Mouse (Mus musculus): ENCODE measurements around the gene Grhpr. TPM values are rescaled to one million over a fixed set of nuclear protein-coding genes. Genes with fewer than 3 reads are reported as not detected.

The Grhpr gene
- polyA plus RNA-seq, 1 experiment from 2014 or later, result 29.2 TPM

DNA sequence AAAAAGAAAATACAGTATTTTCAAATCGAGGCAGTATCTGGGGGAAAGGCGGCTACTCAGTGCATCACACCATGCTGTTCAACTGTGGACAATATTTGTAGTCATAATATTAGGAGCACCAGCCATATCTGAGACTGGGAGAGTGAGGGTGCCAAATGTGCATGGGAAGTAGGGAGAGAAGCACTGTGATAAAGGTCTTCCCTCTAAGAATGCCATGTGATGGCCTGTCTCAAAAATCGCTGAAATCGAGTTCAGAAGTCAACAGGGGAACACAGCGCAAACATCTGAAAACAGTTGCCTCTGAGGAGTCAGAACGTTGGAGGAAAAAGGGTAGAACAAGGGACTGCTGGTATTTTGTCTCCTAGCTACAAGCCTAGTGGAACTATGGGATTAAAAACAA lies 18.8 kb downstream of the Grhpr start:
- 90% methylated on average over 6 of the region's 6 CpGs for WGBS
- no peak overlapping the region for H3K4me2 ChIP-seq
- H3K9me3 ChIP-seq, result no peaks in the 10 kb centered on the region
- H3K27me3 ChIP-seq, result no peaks in the 10 kb centered on the region
- no peak overlapping the region for H3K27ac ChIP-seq (replicated peaks)
- peaks cover 13% of the 10 kb centered on the region for H3K4me1 ChIP-seq (replicated peaks)
- H3K4me3 ChIP-seq, result no peak overlapping the region
- no peak for ATAC-seq (ENCODE audit: low FRiP score, low read depth)
- no peaks in the 10 kb centered on the region for H3K36me3 ChIP-seq
- H3K9ac ChIP-seq, result no peak overlapping the region

DNA sequence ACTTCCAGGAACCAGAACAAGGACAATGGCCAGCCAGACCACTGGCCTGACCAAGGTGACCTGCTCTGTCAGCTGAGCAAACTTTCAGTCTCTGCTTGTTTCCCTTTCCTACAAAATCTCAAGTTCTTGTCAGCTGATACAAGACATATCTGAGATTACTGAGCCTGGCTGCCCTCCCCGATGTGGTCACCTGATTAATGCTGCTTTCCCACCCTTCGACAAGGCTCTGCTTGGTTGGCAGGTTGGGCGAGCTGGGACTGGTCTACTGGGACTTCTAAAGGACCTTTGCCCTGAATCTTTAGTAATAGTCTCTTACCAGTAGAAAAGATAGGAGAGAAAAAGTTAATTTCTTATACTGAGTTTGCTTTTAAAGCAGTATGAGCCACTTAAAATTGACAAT lies 24.3 kb downstream of the Grhpr start:
- Histone ChIP-seq H3K27me3 (no peaks in the 10 kb centered on the region), H3K4me1 (replicated peaks) (peaks cover 14% of the 10 kb centered on the region), H3K27ac (replicated peaks) (no peak overlapping the region), H3K9me3 (no peaks in the 10 kb centered on the region), H3K4me2 (no peak overlapping the region), H3K9ac (no peak overlapping the region), H3K4me3 (no peak overlapping the region), H3K36me3 (no peaks in the 10 kb centered on the region)
- WGBS, result 86% methylated on average over 3 of the region's 3 CpGs
- no peak for ATAC-seq (ENCODE audit: low FRiP score, low read depth)

DNA sequence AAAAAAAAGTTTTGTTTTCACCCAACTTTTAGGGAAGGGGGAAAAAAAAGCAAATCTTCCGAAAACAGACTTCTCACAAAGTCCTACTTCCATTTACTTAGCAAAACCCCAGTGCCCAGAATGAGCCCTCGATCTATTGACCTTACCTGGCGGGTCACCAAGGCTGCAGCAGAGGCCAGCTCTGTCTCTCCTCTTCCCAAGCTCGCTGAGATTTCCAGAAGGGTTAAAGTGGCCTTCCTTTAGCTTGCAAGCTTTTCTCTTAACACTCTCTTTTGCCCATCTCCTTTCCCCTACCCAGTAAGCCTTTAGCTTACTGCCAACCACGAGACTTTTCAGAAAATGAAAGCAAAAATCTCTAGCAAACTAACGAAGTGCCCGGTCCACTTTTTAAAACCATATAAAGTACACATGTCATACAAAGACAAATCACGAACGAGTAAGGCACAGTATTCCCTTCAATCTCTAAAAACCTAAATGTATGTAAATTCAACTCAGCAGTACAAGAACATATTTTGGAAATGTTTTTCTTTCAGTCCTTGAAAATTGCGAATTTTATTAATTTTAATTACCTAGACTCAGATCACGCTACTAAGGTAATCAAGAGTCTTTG lies 29.7 kb downstream of the Grhpr start:
- no peaks in the 10 kb centered on the region for H3K9me3 ChIP-seq
- WGBS, result 14% methylated on average over 11 of the region's 11 CpGs
- peak overlapping the region; percentile 83 for H3K9ac ChIP-seq
- peak overlapping the region; percentile 97 for H3K27ac ChIP-seq (replicated peaks)
- peak overlapping the region; percentile 64 for H3K4me3 ChIP-seq
- peaks cover 29% of the 10 kb centered on the region for H3K4me1 ChIP-seq (replicated peaks)
- H3K27me3 ChIP-seq, result no peaks in the 10 kb centered on the region
- no peak for ATAC-seq (ENCODE audit: low FRiP score, low read depth)
- peak overlapping the region; percentile 75 for H3K4me2 ChIP-seq
- H3K36me3 ChIP-seq, result no peaks in the 10 kb centered on the region

DNA sequence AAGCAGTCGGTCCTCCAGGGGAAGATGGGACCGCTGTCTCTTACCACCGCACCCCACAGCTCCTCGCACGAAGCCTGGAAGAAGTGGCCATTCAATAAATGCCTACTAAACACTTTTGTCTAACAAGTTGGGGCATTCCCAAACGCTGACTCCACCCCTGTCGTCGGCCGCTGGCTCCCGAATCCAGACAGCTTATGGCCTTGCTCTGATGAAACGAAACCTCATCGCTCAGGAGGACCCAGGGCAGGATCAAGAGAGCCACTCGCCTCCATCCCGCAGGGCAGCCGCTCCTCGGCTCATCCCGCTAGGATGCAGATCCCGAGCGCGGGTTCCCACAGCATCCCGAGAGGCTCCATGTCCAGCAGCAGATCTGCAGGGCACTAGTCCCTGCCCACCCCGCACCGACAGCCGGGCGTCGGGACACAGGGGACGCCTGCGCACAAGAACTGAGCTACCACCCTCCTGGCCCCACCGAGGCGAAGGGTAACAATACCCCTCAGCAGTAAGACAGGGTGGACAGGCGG lies 30.4 kb downstream of the Grhpr start:
- Histone ChIP-seq H3K27me3 (no peaks in the 10 kb centered on the region), H3K27ac (replicated peaks) (peak overlapping the region; percentile 97), H3K4me1 (replicated peaks) (peaks cover 26% of the 10 kb centered on the region), H3K36me3 (no peaks in the 10 kb centered on the region), H3K9ac (peak overlapping the region; percentile 83), H3K9me3 (no peaks in the 10 kb centered on the region), H3K4me2 (peak overlapping the region; percentile 75), H3K4me3 (peak overlapping the region; percentile 64)
- WGBS, result under 1% methylated on average over 31 of the region's 31 CpGs
- peak; percentile 73 for ATAC-seq (ENCODE audit: low FRiP score, low read depth)

DNA sequence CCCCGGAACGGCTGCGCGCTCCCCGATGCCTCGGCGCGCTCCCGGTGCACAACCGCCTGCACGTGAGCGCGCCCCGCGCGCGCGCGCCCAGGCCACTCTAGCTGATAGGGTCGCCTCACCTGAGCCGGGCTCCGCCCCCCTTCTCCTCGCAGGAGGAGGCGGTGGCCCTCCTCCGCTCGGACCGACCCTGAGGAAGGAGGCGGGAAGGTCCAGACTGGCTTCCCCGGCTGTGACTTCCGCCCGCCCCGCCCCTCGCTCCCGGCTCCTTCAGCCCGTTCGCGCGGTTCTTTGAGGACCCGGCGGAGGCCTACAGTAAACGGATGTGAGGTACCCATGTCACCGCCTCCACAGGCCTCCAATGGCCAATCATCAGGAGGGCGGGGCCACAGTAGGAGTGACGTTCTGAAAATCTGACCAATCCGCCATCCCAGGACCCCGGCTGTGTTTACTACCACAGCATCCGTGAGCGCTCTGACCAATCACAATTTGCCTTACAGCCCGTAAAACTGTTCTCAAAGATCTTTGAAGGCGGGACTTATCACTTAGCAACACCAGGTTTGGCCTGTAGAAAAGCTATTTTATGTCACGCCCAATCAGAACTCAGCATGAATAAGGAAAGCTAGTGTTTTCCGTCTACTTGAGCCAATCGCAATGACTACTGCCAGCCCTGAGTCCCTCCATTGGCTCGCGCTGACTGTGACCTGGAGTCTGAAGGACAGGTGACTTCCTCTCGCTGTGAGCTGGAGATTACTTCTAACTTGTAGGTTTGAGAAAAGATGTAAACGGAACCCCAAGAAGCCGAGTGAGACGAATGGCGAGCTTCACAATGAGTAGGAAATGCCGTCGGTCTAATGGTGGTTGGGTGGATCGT lies 31.1 kb downstream of the Grhpr start, which contains the start of gene Zbtb5:
TSS of gene Zbtb5 (minus strand) at position 308 of the 871 bp plus-strand sequence.
- ATAC-seq (ENCODE audit: low FRiP score, low read depth), result peak; percentile 99
- Histone ChIP-seq H3K9ac (peak within 1 kb of the TSS; percentile 83), H3K4me1 (replicated peaks) (peaks cover 26% of the 10 kb centered on the region), H3K9me3 (no peaks in the 10 kb centered on the region), H3K4me3 (peak within 1 kb of the TSS; percentile 64), H3K27me3 (no peaks in the 10 kb centered on the region), H3K36me3 (no peaks in the 10 kb centered on the region), H3K4me2 (peak within 1 kb of the TSS; percentile 75), H3K27ac (replicated peaks) (peak within 1 kb of the TSS; percentile 97)
- WGBS, result under 1% methylated on average over 62 of the region's 63 CpGs

DNA sequence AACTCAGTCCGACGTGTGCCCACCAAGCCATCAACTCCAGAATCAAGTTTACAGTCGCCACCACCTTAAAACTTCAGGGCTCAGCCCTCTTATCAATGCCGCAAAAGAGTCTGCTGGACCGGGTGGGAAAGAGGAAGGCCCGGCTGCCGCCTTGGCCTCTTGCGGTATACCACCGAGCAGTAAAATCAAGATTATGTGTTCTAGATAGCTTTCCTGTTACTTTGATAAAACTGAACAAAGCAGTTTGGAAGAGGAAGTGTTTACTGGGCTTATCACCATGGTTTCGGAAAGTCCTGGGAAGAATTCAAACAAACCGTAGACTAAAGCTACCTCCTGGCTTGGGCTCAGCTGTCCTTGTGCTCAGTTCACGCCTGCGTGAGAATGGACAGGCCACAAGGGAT lies 31.8 kb downstream of the Grhpr start:
- Histone ChIP-seq H3K9ac (peak overlapping the region; percentile 68), H3K27me3 (no peaks in the 10 kb centered on the region), H3K9me3 (no peaks in the 10 kb centered on the region), H3K36me3 (no peaks in the 10 kb centered on the region), H3K4me1 (replicated peaks) (peaks cover 26% of the 10 kb centered on the region), H3K27ac (replicated peaks) (peak overlapping the region; percentile 85), H3K4me2 (peak overlapping the region; percentile 75), H3K4me3 (peak overlapping the region; percentile 64)
- ATAC-seq (ENCODE audit: low FRiP score, low read depth), result no peak
- 1% methylated on average over 13 of the region's 13 CpGs for WGBS

DNA sequence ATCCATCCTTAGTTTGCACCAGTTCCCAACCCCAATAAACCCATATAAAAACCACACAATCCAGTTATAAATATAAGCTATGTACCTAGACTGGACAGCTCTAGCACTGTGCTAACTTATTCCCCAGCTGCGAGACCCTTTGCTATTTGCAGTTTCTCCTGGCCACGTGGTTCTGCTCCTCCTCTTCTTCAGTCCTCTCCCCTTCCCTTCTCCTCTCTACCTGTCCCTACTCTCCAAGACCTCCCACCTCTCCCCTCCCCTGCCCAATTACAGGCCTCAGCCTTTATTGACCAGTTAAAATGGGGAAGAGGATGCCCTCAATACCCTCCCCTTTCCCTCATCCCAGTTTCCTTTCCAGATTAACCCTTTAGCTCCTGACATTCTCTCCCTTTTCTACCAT lies 32.3 kb downstream of the Grhpr start:
- peak overlapping the region; percentile 64 for H3K4me3 ChIP-seq
- H3K9ac ChIP-seq, result peak overlapping the region; percentile 68; the same call in 1 of the 2 replicates

DNA sequence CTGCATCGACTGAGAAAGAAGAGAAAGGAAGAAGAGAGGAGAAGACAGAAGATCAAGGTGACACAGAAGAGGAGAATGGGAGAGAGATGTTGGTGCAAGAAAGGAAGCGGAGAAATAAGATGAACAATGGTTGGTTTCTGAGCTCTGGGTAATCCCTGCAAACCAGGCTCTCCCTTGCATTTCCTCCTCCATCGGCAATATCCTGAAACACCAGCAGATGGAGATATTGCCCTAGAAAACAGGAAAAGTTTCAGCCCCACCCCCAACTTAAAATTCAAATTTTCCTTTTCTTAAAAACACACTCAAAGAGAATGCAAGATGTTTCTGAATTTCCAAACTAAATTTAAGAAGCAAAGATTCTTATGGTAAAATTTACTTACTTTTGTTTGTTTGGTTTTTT lies 34.4 kb downstream of the Grhpr start:
- no peaks in the 10 kb centered on the region for H3K27me3 ChIP-seq
- no peak for ATAC-seq (ENCODE audit: low FRiP score, low read depth)
- H3K27ac ChIP-seq (replicated peaks), result no peak overlapping the region
- no peak overlapping the region for H3K9ac ChIP-seq
- no peaks in the 10 kb centered on the region for H3K9me3 ChIP-seq
- peaks cover 32% of the 10 kb centered on the region for H3K4me1 ChIP-seq (replicated peaks)
- no peak overlapping the region for H3K4me2 ChIP-seq
- H3K36me3 ChIP-seq, result no peaks in the 10 kb centered on the region
- H3K4me3 ChIP-seq, result no peak overlapping the region
- WGBS, result 10% methylated on average over 3 of the region's 3 CpGs

More for the DNA sequence above, 32.3 kb downstream of the Grhpr start:
- no peaks in the 10 kb centered on the region for H3K36me3 ChIP-seq
- peak overlapping the region; percentile 85; the same call in 1 of the 2 replicates for H3K27ac ChIP-seq (replicated peaks)
- peaks cover 26% of the 10 kb centered on the region for H3K4me1 ChIP-seq (replicated peaks)
- no peaks in the 10 kb centered on the region for H3K9me3 ChIP-seq
- H3K4me2 ChIP-seq, result peak overlapping the region; percentile 75
- WGBS, result 5% methylated on average over 2 of the region's 2 CpGs
- H3K27me3 ChIP-seq, result no peaks in the 10 kb centered on the region
- ATAC-seq (ENCODE audit: low FRiP score, low read depth), result no peak

DNA sequence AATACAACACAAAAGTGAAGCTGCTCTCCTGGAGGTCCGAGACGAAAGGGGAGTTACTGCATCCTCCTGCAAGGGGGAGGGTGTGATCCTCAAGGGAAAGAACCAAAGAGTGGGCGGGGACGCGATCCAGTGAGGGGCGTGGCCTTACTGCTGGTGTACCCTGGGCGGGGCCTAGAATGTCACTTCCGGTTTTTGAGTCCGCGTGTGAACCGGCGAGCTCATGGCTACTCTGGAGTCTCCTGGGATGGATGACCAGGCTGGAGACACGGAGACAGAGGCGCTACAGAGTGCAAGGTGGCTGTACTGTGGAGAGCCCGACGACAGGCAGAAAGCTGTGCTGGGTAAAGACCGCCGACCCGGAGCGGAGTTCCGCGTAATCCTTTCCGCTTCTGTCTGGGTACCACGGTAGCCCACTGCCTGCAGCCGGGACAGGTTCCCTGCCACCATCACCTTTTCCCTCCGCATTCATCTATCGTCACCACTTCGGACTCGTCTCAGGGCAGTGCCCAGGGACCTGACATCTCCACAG lies 37.3 kb downstream of the Grhpr start, which contains the start of gene Polr1e:
TSS of gene Polr1e (plus strand) at position 132 of the 529 bp plus-strand sequence.
- WGBS, result under 1% methylated on average over 29 of the region's 29 CpGs
- peak; percentile 88 for ATAC-seq (ENCODE audit: low FRiP score, low read depth)
- Histone ChIP-seq H3K36me3 (no peaks in the 10 kb centered on the region), H3K27me3 (no peaks in the 10 kb centered on the region), H3K9ac (peak within 1 kb of the TSS; percentile 64), H3K27ac (replicated peaks) (peak within 1 kb of the TSS; percentile 43; the same call in 1 of the 2 replicates), H3K9me3 (no peaks in the 10 kb centered on the region), H3K4me3 (peak within 1 kb of the TSS; percentile 77), H3K4me2 (peak within 1 kb of the TSS; percentile 94), H3K4me1 (replicated peaks) (peaks cover 23% of the 10 kb centered on the region)

DNA sequence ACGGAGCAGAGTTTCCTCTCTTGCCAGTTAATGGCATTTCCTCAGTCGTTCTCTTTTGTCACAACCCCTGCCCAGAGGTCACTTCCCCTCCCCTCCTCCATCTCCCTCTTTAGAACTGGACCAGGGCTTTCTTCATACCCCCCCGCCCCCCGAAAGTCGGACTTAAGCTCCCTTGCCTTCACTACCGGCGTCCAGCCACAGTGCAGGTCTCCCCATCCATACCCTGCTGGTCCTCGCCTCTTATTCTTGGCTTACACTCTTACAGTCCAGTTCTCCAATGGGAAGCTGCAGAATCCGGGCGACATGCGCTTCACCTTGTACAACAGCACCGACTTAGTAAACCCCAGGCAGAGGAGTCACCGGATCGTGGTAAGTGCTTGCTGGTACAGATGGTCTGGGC lies 37.8 kb downstream of the Grhpr start:
- ATAC-seq (ENCODE audit: low FRiP score, low read depth), result peak; percentile 36
- Histone ChIP-seq H3K4me3 (peak overlapping the region; percentile 77), H3K4me1 (replicated peaks) (peaks cover 21% of the 10 kb centered on the region), H3K9ac (peak overlapping the region; percentile 64), H3K27ac (replicated peaks) (0 out of 2 replicates have a peak overlapping the region, but pooled peaks have one; percentile 43), H3K36me3 (peaks cover 4% of the 10 kb centered on the region; the same call in 1 of the 2 replicates), H3K9me3 (no peaks in the 10 kb centered on the region), H3K4me2 (peak overlapping the region; percentile 94), H3K27me3 (no peaks in the 10 kb centered on the region)
- 2% methylated on average over 14 of the region's 14 CpGs for WGBS

DNA sequence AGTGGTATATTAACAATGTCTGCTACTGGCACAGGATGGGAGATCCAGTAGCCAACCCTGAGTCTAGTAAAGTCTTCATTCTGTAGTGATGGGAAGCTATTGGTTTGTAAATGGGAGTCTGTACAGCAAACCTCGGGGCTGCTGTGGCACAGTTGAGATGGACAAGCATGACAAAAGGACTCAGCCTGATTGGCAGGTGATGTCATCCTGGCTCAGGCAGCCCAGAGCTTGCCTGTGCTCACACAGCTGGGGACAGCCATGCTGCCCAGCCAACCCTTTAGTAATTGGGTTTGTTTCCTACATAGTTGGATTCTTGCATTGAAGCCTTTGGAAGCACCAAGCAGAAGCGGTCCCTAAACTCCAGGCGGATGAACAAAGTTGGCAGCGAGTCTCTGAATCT lies 45.3 kb downstream of the Grhpr start:
- Histone ChIP-seq H3K4me2 (no peak overlapping the region), H3K36me3 (peaks cover 17% of the 10 kb centered on the region)
- WGBS, result 78% methylated on average over 4 of the region's 4 CpGs

More for the DNA sequence above, 45.3 kb downstream of the Grhpr start:
- no peak overlapping the region for H3K27ac ChIP-seq (replicated peaks)
- no peaks in the 10 kb centered on the region for H3K27me3 ChIP-seq
- H3K4me3 ChIP-seq, result no peak overlapping the region
- no peak overlapping the region for H3K9ac ChIP-seq
- H3K9me3 ChIP-seq, result no peaks in the 10 kb centered on the region
- no peak for ATAC-seq (ENCODE audit: low FRiP score, low read depth)
- H3K4me1 ChIP-seq (replicated peaks), result no peaks in the 10 kb centered on the region
